Mouse (Mus musculus): ENCODE measurements around the gene Dync1i2. TPM values are rescaled to one million over a fixed set of nuclear protein-coding genes. Genes with fewer than 3 reads are reported as not detected.

Gene Dync1i2
- polyA plus RNA-seq, 1 experiment from 2014 or later = 71.0 TPM

- WGBS = 46% methylated on average over 8 of the region's 8 CpGs
- no peaks in the 10 kb centered on the region for H3K9me3 ChIP-seq (ENCODE audit: control insufficient read depth, low read length)
- no peak overlapping the region for H3K9ac ChIP-seq (ENCODE audit: low read depth, low read length)
- no peaks in the 10 kb centered on the region for H3K27me3 ChIP-seq (replicated peaks; ENCODE audit: control insufficient read depth, insufficient read depth, low read length)
- no peak overlapping the region for H3K4me2 ChIP-seq (ENCODE audit: low read depth, low read length)
- H3K36me3 ChIP-seq (ENCODE audit: control insufficient read depth, insufficient read depth, low read length) = no peaks in the 10 kb centered on the region
- H3K4me1 ChIP-seq (ENCODE audit: control insufficient read depth, insufficient read depth, low read length) = no peaks in the 10 kb centered on the region
- no peak overlapping the region for H3K4me3 ChIP-seq (ENCODE audit: low read length)
- ATAC-seq = no peak
- no peak overlapping the region for H3K27ac ChIP-seq (ENCODE audit: low read length)
Measured at GRCm38 (mm10) chr2:71180566-71181217, 30.8 kb upstream of the Dync1i2 start.

- no peaks in the 10 kb centered on the region for H3K4me1 ChIP-seq (ENCODE audit: control insufficient read depth, insufficient read depth, low read length)
- H3K27me3 ChIP-seq (replicated peaks; ENCODE audit: control insufficient read depth, insufficient read depth, low read length) = 0 out of 2 replicates have a peak, but pooled peaks cover 2% of the 10 kb centered on the region
- no peak overlapping the region for H3K9ac ChIP-seq (ENCODE audit: low read depth, low read length)
- H3K9me3 ChIP-seq (ENCODE audit: control insufficient read depth, low read length) = no peaks in the 10 kb centered on the region
- no peak overlapping the region for H3K4me3 ChIP-seq (ENCODE audit: low read length)
- 67% methylated on average over 3 of the region's 3 CpGs for WGBS
- H3K27ac ChIP-seq (ENCODE audit: low read length) = no peak overlapping the region
- H3K4me2 ChIP-seq (ENCODE audit: low read depth, low read length) = no peak overlapping the region
- H3K36me3 ChIP-seq (ENCODE audit: control insufficient read depth, insufficient read depth, low read length) = no peaks in the 10 kb centered on the region
- ATAC-seq = no peak
Measured at GRCm38 (mm10) chr2:71187950-71188349, 23.6 kb upstream of the Dync1i2 start.

DNA sequence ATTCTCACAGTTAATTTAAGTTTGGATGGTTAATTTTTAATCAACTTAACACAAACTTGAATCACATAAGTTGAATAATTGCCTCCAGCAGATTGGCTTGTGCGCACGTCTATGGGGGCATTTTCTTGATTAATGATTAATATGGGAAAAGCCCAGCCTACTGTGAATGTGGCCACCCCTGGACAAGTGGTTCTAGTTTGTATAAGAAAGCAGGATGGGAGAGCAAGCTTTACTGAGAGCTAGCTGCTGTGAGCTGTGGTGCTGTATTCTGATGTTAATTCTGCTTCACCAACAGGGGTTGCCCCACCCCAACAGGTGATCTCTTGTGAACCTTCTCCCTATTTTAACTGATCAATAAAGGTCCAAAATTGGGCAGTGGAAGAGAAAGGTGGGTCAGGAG is 22.6 kb upstream of the Dync1i2 start:
- H3K27ac ChIP-seq (ENCODE audit: low read length) = no peak overlapping the region
- no peaks in the 10 kb centered on the region for H3K9me3 ChIP-seq (ENCODE audit: control insufficient read depth, low read length)
- no peaks in the 10 kb centered on the region for H3K36me3 ChIP-seq (ENCODE audit: control insufficient read depth, insufficient read depth, low read length)
- no peak overlapping the region for H3K4me2 ChIP-seq (ENCODE audit: low read depth, low read length)
- WGBS = 29% methylated on average over 2 of the region's 2 CpGs
- 0 out of 2 replicates have a peak, but pooled peaks cover 2% of the 10 kb centered on the region for H3K27me3 ChIP-seq (replicated peaks; ENCODE audit: control insufficient read depth, insufficient read depth, low read length)
- no peak overlapping the region for H3K9ac ChIP-seq (ENCODE audit: low read depth, low read length)
- ATAC-seq = no peak
- no peaks in the 10 kb centered on the region for H3K4me1 ChIP-seq (ENCODE audit: control insufficient read depth, insufficient read depth, low read length)
- no peak overlapping the region for H3K4me3 ChIP-seq (ENCODE audit: low read length)

DNA sequence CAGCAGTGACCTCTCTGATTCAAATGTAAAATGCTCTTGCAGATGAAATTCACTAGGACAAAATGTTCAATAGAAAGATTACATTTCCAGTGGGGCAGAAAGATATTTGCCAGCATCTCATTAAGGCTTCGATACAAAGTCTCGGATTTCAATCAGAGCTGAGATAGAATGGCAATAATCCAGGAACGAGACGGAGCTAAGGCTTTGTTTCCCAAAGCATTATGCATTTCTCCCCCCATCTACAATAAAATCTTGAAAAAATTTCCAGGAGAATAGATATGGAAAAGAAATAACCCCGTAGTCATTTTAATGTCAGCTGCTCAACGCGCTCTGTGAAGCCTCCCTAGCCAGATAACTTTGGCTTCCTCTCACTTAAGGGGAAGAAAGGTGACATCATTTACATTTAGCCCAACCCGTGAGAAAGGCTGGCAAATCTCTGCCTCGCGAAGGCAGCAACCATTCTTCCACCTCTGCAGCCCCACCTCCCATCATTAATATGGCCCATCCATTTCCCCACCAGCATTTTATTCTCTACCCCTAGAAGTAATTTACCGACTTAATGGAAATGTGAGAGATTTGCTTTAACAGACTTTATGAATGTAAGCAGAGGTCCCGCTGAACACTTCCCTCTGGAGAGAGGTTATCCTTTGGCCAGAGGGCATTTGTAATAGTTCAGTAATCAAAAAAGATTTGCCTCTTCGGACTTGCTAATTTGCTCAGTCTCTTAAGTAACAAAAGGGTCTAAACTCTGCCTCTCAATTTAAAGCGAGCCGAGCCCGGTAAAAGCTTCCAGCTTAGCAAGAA is 19.9 kb upstream of the Dync1i2 start:
- no peak overlapping the region for H3K4me3 ChIP-seq (ENCODE audit: low read length)
- WGBS = 39% methylated on average over 16 of the region's 16 CpGs
- no peaks in the 10 kb centered on the region for H3K9me3 ChIP-seq (ENCODE audit: control insufficient read depth, low read length)
- H3K4me2 ChIP-seq (ENCODE audit: low read depth, low read length) = no peak overlapping the region
- H3K27ac ChIP-seq (ENCODE audit: low read length) = no peak overlapping the region
- H3K27me3 ChIP-seq (replicated peaks; ENCODE audit: control insufficient read depth, insufficient read depth, low read length) = 0 out of 2 replicates have a peak, but pooled peaks cover 2% of the 10 kb centered on the region
- H3K9ac ChIP-seq (ENCODE audit: low read depth, low read length) = no peak overlapping the region
- ATAC-seq = no peak
- H3K36me3 ChIP-seq (ENCODE audit: control insufficient read depth, insufficient read depth, low read length) = no peaks in the 10 kb centered on the region
- H3K4me1 ChIP-seq (ENCODE audit: control insufficient read depth, insufficient read depth, low read length) = no peaks in the 10 kb centered on the region

- Histone ChIP-seq H3K36me3 (ENCODE audit: control insufficient read depth, insufficient read depth, low read length) (no peaks in the 10 kb centered on the region), H3K27ac (ENCODE audit: low read length) (no peak overlapping the region), H3K9ac (ENCODE audit: low read depth, low read length) (no peak overlapping the region), H3K4me1 (ENCODE audit: control insufficient read depth, insufficient read depth, low read length) (no peaks in the 10 kb centered on the region; the same call in 1 of the 2 replicates), H3K4me3 (ENCODE audit: low read length) (no peak overlapping the region), H3K27me3 (replicated peaks; ENCODE audit: control insufficient read depth, insufficient read depth, low read length) (0 out of 2 replicates have a peak, but pooled peaks cover 2% of the 10 kb centered on the region), H3K9me3 (ENCODE audit: control insufficient read depth, low read length) (no peaks in the 10 kb centered on the region), H3K4me2 (ENCODE audit: low read depth, low read length) (no peak overlapping the region)
- 54% methylated on average over 17 of the region's 17 CpGs for WGBS
- no peak for ATAC-seq
Measured at GRCm38 (mm10) chr2:71192195-71192807, 19.2 kb upstream of the Dync1i2 start.

- WGBS = 56% methylated on average over 10 of the region's 10 CpGs
- H3K4me1 ChIP-seq (ENCODE audit: control insufficient read depth, insufficient read depth, low read length) = no peaks in the 10 kb centered on the region; the same call in 1 of the 2 replicates
- H3K4me3 ChIP-seq (ENCODE audit: low read length) = no peak overlapping the region
- no peak for ATAC-seq
- H3K4me2 ChIP-seq (ENCODE audit: low read depth, low read length) = no peak overlapping the region
- no peaks in the 10 kb centered on the region for H3K9me3 ChIP-seq (ENCODE audit: control insufficient read depth, low read length)
- H3K27ac ChIP-seq (ENCODE audit: low read length) = no peak overlapping the region
- 0 out of 2 replicates have a peak, but pooled peaks cover 2% of the 10 kb centered on the region for H3K27me3 ChIP-seq (replicated peaks; ENCODE audit: control insufficient read depth, insufficient read depth, low read length)
- H3K9ac ChIP-seq (ENCODE audit: low read depth, low read length) = no peak overlapping the region
- H3K36me3 ChIP-seq (ENCODE audit: control insufficient read depth, insufficient read depth, low read length) = no peaks in the 10 kb centered on the region
Measured at GRCm38 (mm10) chr2:71194137-71194960, 17.2 kb upstream of the Dync1i2 start.

DNA sequence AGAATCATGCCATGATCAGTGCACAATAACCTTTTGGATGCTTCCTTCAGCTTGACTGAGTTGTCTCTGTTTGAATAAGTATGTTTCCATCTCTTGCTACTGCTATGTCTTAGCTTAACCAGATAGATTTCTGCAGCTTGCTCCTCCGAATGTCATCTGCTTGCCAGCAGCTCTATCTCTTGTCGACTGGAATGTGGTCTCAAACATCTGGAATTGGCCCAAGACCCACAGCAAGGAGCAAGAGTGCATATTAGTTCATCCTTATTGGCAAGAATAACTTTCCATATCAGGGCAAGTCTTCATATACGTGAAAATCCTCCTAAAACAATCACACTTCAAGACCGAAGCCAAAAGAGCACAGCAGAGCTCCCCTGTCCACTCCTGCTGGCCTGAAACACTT is 14.6 kb upstream of the Dync1i2 start:
- no peak overlapping the region for H3K9ac ChIP-seq (ENCODE audit: low read depth, low read length)
- ATAC-seq = no peak
- no peaks in the 10 kb centered on the region; the same call in 1 of the 2 replicates for H3K4me1 ChIP-seq (ENCODE audit: control insufficient read depth, insufficient read depth, low read length)
- H3K9me3 ChIP-seq (ENCODE audit: control insufficient read depth, low read length) = no peaks in the 10 kb centered on the region
- H3K4me3 ChIP-seq (ENCODE audit: low read length) = no peak overlapping the region
- peak overlapping the region; percentile 42; the same call in 1 of the 2 replicates for H3K27ac ChIP-seq (ENCODE audit: low read length)
- no peaks in the 10 kb centered on the region for H3K36me3 ChIP-seq (ENCODE audit: control insufficient read depth, insufficient read depth, low read length)
- no peak overlapping the region for H3K4me2 ChIP-seq (ENCODE audit: low read depth, low read length)
- WGBS = 55% methylated on average over 4 of the region's 4 CpGs
- 0 out of 2 replicates have a peak, but pooled peaks cover 2% of the 10 kb centered on the region for H3K27me3 ChIP-seq (replicated peaks; ENCODE audit: control insufficient read depth, insufficient read depth, low read length)

GRCm38 (mm10) chr2:71198907-71199306 is 12.6 kb upstream of the Dync1i2 start:
- 36% methylated on average over 3 of the region's 3 CpGs for WGBS
- Histone ChIP-seq H3K27ac (ENCODE audit: low read length) (no peak overlapping the region), H3K36me3 (ENCODE audit: control insufficient read depth, insufficient read depth, low read length) (no peaks in the 10 kb centered on the region), H3K9ac (ENCODE audit: low read depth, low read length) (no peak overlapping the region), H3K9me3 (ENCODE audit: control insufficient read depth, low read length) (no peaks in the 10 kb centered on the region; the same call in 1 of the 2 replicates), H3K4me1 (ENCODE audit: control insufficient read depth, insufficient read depth, low read length) (no peaks in the 10 kb centered on the region; the same call in 1 of the 2 replicates), H3K4me3 (ENCODE audit: low read length) (no peak overlapping the region), H3K27me3 (replicated peaks; ENCODE audit: control insufficient read depth, insufficient read depth, low read length) (no peaks in the 10 kb centered on the region), H3K4me2 (ENCODE audit: low read depth, low read length) (no peak overlapping the region)
- ATAC-seq = no peak
